Mouse (Mus musculus): ENCODE measurements around the gene Strip1.
A peak's percentile ranks its signal among the peaks of the same experiment; 100 is the strongest.
"Not testable (repeated sequence)": the region's sequence is repeated elsewhere in the genome, so short reads cannot be mapped to it uniquely, and the experiment has no call there.

The Strip1 gene

GRCm38 (mm10) chr3:107631523-107631958 lies at the start of gene Strip1:
TSS of gene Strip1 (minus strand) at chr3:107631694.
- peak; percentile 97 for DNase-seq (ENCODE audit: low read depth)

GRCm38 (mm10) chr3:107680790-107681576 lies 49.5 kb upstream of the Strip1 start:
- DNase-seq (ENCODE audit: low read depth), result no peak

GRCm38 (mm10) chr3:107671509-107671908 lies 40.0 kb upstream of the Strip1 start:
- no peak for DNase-seq (ENCODE audit: low read depth)

GRCm38 (mm10) chr3:107670500-107670899 lies 39.0 kb upstream of the Strip1 start:
- DNase-seq (ENCODE audit: low read depth), result no peak

- no peak for DNase-seq (ENCODE audit: low read depth)
Observed at GRCm38 (mm10) chr3:107668786-107669185, 37.3 kb upstream of the Strip1 start.

- no peak for DNase-seq (ENCODE audit: low read depth)
Observed at GRCm38 (mm10) chr3:107667426-107667825, 35.9 kb upstream of the Strip1 start.

GRCm38 (mm10) chr3:107664641-107665040 lies 33.1 kb upstream of the Strip1 start:
- no peak for DNase-seq (ENCODE audit: low read depth)

- peak; percentile 22 for DNase-seq (ENCODE audit: low read depth)
Observed at GRCm38 (mm10) chr3:107659000-107659399, 27.5 kb upstream of the Strip1 start.

GRCm38 (mm10) chr3:107656888-107657287 lies 25.4 kb upstream of the Strip1 start:
- DNase-seq (ENCODE audit: low read depth), result no peak

- DNase-seq (ENCODE audit: low read depth), result no peak
Observed at GRCm38 (mm10) chr3:107656151-107656550, 24.7 kb upstream of the Strip1 start.

GRCm38 (mm10) chr3:107655491-107655890 lies 24.0 kb upstream of the Strip1 start:
- no peak for DNase-seq (ENCODE audit: low read depth)

- DNase-seq (ENCODE audit: low read depth), result no peak
Observed at GRCm38 (mm10) chr3:107654861-107655260, 23.4 kb upstream of the Strip1 start.

GRCm38 (mm10) chr3:107652968-107653367 lies 21.5 kb upstream of the Strip1 start:
- DNase-seq (ENCODE audit: low read depth), result no peak

- not testable (repeated sequence) for DNase-seq (ENCODE audit: low read depth)
Observed at GRCm38 (mm10) chr3:107650276-107650675, 18.8 kb upstream of the Strip1 start.

- no peak for DNase-seq (ENCODE audit: low read depth)
Observed at GRCm38 (mm10) chr3:107646947-107647346, 15.5 kb upstream of the Strip1 start.

GRCm38 (mm10) chr3:107637606-107638172 lies 6.2 kb upstream of the Strip1 start:
- no peak for DNase-seq (ENCODE audit: low read depth)

- DNase-seq (ENCODE audit: low read depth), result no peak
Observed at GRCm38 (mm10) chr3:107636236-107636635, 4.7 kb upstream of the Strip1 start.

GRCm38 (mm10) chr3:107635836-107636235 lies 4.3 kb upstream of the Strip1 start:
- DNase-seq (ENCODE audit: low read depth), result no peak

GRCm38 (mm10) chr3:107633906-107634305 lies 2.4 kb upstream of the Strip1 start:
- no peak for DNase-seq (ENCODE audit: low read depth)

GRCm38 (mm10) chr3:107632786-107633185 lies 1.3 kb upstream of the Strip1 start:
- no peak for DNase-seq (ENCODE audit: low read depth)

- DNase-seq (ENCODE audit: low read depth), result peak; percentile 66
Observed at GRCm38 (mm10) chr3:107630682-107631522, 592 bp downstream of the Strip1 start, which contains the start of gene Gm10961. TSS of gene Gm10961 (plus strand) at chr3:107631322.

GRCm38 (mm10) chr3:107629411-107629810 lies 2.1 kb downstream of the Strip1 start:
- DNase-seq (ENCODE audit: low read depth), result no peak

GRCm38 (mm10) chr3:107628551-107628950 lies 2.9 kb downstream of the Strip1 start:
- DNase-seq (ENCODE audit: low read depth), result no peak
